Mouse (Mus musculus) spleen, adult 2 months (tissue): Measurements from ENCODE around the gene Olfml3. TPM values are rescaled to one million over a fixed set of nuclear protein-coding genes. Genes with fewer than 3 reads are reported as not detected.

Experiments used
- DNase-seq, 2 experiments: peaks; one replicate each; pipeline versions ENCODE4 v3.0.0 to v3.0.0-alpha.2; 2012 to 2021; ENCODE audit warnings: low spot score in 2 of 2, low read depth in 1 of 2
- H3K27ac ChIP-seq: fragments of 200-500 bp; 2 replicates; pipeline ENCODE4 v1.5.1; 2012; ENCODE audit warnings: low read length, inconsistent platforms; ENCODE audit not compliant: insufficient read depth
- H3K27me3 ChIP-seq: fragments of 200-500 bp; 2 replicates; pipeline ENCODE4 v1.6.1; 2012; ENCODE audit warnings: mild to moderate bottlenecking, moderate library complexity, low read length, inconsistent platforms; ENCODE audit not compliant: control insufficient read depth, insufficient read depth
- H3K36me3 ChIP-seq: fragments of 200-500 bp; 2 replicates; pipeline ENCODE4 v1.6.1; 2012; ENCODE audit warnings: mild to moderate bottlenecking, low read length, inconsistent platforms; ENCODE audit not compliant: control insufficient read depth, insufficient read depth
- H3K4me1 ChIP-seq: fragments of 200-500 bp; 2 replicates; pipeline ENCODE4 v1.6.1; 2011; ENCODE audit warnings: inconsistent platforms; ENCODE audit not compliant: control insufficient read depth, insufficient read depth, insufficient read length
- H3K4me3 ChIP-seq: fragments of 200-500 bp; 2 replicates; pipeline ENCODE4 v1.5.1; 2011; ENCODE audit warnings: mild to moderate bottlenecking, inconsistent platforms; ENCODE audit not compliant: insufficient read depth, insufficient read length; ENCODE audit errors: extremely low read depth
- CTCF ChIP-seq: fragments of 200-500 bp; IDR thresholded peaks from 2 replicates; pipeline ENCODE4 v1.5.1; 2011; ENCODE audit warnings: mild to moderate bottlenecking, inconsistent platforms; ENCODE audit not compliant: insufficient read depth, insufficient read length, insufficient replicate concordance; ENCODE audit errors: extremely low read depth
- POLR2A ChIP-seq: fragments of 200-500 bp; IDR thresholded peaks from 2 replicates; pipeline ENCODE4 v1.6.1; 2011; ENCODE audit warnings: low read depth, low read length, inconsistent platforms
- WGBS: fragments of 180-500 bp; shearing (Covaris S2); methylation state at CpG from one replicate; pipeline ENCODE4 v1.1.7; 2018; 5-methylcytosine and 5-hydroxymethylcytosine counted together
- polyA plus RNA-seq: library from polyadenylated mRNA; depleted of rRNA; stranded (reverse); fragments of >200 nt; gene quantifications from 2 replicates; pipeline ENCODE4 v1.2.3, GENCODE M21; 2012

The Olfml3 gene
- polyA plus RNA-seq, 1 experiment: 18.2 TPM

DNA sequence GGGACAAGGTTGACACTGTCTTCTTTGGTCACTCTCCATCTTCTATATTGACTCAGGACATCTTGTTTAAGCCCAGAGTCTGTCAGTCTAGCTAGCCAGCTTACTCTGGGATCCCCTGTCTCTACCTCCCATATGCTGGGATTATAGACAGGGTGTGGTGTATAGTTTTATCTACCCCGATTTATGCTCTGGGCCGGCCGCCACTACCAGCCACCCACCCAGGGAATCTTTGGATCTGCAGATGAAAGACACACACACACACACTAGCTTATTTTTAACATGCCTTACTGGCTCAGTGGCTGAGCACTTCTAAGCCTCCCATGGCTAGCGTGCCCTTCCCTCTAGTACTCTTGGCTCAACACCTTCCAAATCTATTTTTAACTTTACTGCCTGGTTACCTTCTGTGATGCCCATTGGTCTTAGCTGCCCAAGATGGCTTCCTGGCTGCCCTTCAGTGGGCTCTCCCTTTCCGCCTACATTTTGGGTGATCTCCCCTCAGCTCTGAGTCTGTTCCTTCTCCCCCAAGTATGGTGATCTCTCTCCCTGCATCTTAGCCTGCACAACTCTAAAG is 28.2 kb downstream of the Olfml3 start:
- Histone ChIP-seq H3K4me3 (no peak overlapping the region), H3K27ac (no peak overlapping the region), H3K36me3 (no peaks in the 10 kb centered on the region), H3K27me3 (no peaks in the 10 kb centered on the region), H3K4me1 (peaks cover under 1% of the 10 kb centered on the region; the same call in 1 of the 2 replicates)
- no peak for DNase-seq
- 86% methylated on average over 5 of the region's 5 CpGs for WGBS
- TF ChIP-seq POLR2A: no peak
- TF ChIP-seq CTCF: no peak

GRCm38 (mm10) chr3:103705426-103705825 is 32.4 kb downstream of the Olfml3 start:
- no peak overlapping the region for H3K27ac ChIP-seq
- no peak overlapping the region for H3K4me3 ChIP-seq
- DNase-seq: no peak
- 91% methylated on average over 12 of the region's 12 CpGs for WGBS
- no peaks in the 10 kb centered on the region for H3K27me3 ChIP-seq
- TF ChIP-seq CTCF (no peak), POLR2A (no peak)
- no peaks in the 10 kb centered on the region for H3K36me3 ChIP-seq
- H3K4me1 ChIP-seq: no peaks in the 10 kb centered on the region

DNA sequence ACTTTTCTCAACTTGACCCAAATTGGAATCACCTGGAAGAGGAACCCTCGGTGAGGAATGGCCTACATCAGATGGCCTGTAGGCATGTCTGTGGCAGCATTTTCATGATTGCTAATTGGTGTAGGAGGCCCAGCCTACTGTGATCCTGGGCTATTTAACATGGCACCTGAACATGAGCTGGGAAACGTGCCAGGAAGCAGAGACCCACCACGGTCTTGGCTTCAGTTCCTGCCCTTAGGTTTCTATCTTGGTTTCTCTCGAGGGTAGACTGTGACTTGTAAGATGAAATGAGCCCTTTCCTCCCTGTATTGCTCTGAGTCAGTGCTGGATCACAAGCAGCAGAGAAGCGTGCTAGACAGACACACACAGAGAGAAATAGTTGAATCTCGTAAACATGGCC is 33.1 kb downstream of the Olfml3 start:
- no peaks in the 10 kb centered on the region for H3K4me1 ChIP-seq
- H3K36me3 ChIP-seq: no peaks in the 10 kb centered on the region
- no peaks in the 10 kb centered on the region for H3K27me3 ChIP-seq
- WGBS: 61% methylated on average over 6 of the region's 6 CpGs
- no peak overlapping the region for H3K4me3 ChIP-seq
- DNase-seq: no peak
- H3K27ac ChIP-seq: no peak overlapping the region
- TF ChIP-seq POLR2A (no peak), CTCF (no peak)

DNA sequence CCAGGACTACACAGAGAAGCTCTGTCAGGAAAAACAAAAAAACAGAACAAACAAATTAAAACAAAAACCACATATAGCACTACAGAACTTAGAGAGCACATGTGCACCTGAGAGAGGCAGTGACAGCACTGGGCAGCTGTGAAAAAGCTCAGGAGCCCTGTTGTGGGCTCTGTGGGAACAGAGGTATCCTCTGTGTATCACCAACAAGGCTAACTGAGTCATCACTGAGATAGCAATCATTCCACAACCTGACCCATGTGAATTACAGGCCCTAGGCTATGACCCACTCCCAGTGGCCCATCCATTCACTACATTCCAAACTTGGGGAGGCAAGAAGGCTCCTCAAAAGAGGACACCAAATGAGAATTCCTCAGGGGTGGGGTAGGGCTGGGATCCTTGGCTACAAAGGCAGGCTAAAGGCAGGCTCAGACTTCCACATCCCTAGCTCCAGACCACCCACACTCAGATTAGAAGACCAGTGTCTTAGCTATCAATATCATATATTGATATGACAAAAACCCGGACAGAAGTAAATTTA is 41.3 kb downstream of the Olfml3 start:
- H3K36me3 ChIP-seq: no peaks in the 10 kb centered on the region
- H3K27ac ChIP-seq: no peak overlapping the region
- no peaks in the 10 kb centered on the region for H3K27me3 ChIP-seq
- no peak for DNase-seq
- WGBS: 94% methylated on average over 1 of the region's 1 CpGs
- no peaks in the 10 kb centered on the region for H3K4me1 ChIP-seq
- H3K4me3 ChIP-seq: no peak overlapping the region
- no peak for TF ChIP-seq CTCF
- no peak for TF ChIP-seq POLR2A

GRCm38 (mm10) chr3:103695556-103695955 is 42.2 kb downstream of the Olfml3 start:
- Histone ChIP-seq H3K4me1 (no peaks in the 10 kb centered on the region), H3K4me3 (no peak overlapping the region), H3K36me3 (no peaks in the 10 kb centered on the region), H3K27me3 (no peaks in the 10 kb centered on the region), H3K27ac (no peak overlapping the region)
- WGBS: 70% methylated on average over 3 of the region's 3 CpGs
- TF ChIP-seq POLR2A (no peak), CTCF (no peak)
- no peak for DNase-seq

DNA sequence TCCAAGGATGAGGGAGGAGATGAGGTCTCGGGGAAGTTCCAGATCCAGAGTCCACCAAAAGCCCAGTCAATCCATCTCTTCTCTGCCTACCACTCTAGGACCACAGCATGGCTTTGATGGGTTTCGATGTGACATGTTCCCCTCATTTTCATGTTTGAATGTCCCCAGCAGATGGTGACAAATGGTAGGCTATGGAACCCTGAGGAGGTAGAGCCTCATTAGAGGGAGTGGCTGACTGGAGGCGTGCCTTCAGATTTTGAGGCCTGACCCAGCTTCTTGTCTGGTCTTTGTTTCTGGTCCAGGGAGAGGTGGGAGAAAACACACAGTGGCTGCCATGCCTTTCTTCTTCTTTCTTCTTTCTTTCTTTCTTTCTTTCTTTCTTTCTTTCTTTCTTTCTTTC is 47.3 kb downstream of the Olfml3 start:
- no peak for TF ChIP-seq POLR2A
- no peak for TF ChIP-seq CTCF
- H3K27ac ChIP-seq: no peak overlapping the region
- H3K27me3 ChIP-seq: no peaks in the 10 kb centered on the region
- DNase-seq: no peak
- H3K4me3 ChIP-seq: no peak overlapping the region
- no peaks in the 10 kb centered on the region for H3K4me1 ChIP-seq
- 70% methylated on average over 3 of the region's 3 CpGs for WGBS
- no peaks in the 10 kb centered on the region for H3K36me3 ChIP-seq

DNA sequence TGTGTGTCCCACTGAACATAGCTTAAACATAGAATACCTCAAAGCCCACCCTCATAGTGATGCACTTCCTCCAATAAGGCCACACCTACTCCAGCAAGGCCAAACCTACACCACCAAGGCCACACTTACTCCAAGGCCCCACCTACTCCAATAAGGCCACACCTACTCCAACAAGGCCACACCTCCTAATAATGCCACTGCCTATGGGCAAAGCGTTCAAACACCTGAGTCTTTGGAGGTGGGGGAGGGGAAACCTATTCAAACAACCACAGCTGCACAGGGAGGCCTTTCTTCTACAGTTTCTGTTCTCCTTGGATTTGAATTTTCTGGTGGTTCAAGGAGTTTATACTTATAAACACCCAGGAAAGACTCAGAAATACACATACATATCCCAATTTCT is 48.8 kb downstream of the Olfml3 start:
- Histone ChIP-seq H3K36me3 (no peaks in the 10 kb centered on the region), H3K27ac (no peak overlapping the region), H3K27me3 (no peaks in the 10 kb centered on the region), H3K4me3 (no peak overlapping the region), H3K4me1 (no peaks in the 10 kb centered on the region)
- 82% methylated on average over 1 of the region's 1 CpGs for WGBS
- TF ChIP-seq POLR2A (no peak), CTCF (no peak)
- no peak for DNase-seq
